Mouse (Mus musculus) left cerebral cortex, postnatal 4 days (tissue): Measurements from ENCODE around the gene Rcor3. TPM values are rescaled to one million over a fixed set of nuclear protein-coding genes. Genes with fewer than 3 reads are reported as not detected.

Experiments
- DNase-seq: peaks from one replicate; pipeline ENCODE4 v3.0.0-alpha.2; 2022
- intact Hi-C: fragments of 180-260 bp; cut with DNase I; formaldehyde crosslinking; loops from one replicate; pipeline ENCODE4 v1.15.1; 2025
- total RNA-seq, 2 experiments: library from RNA; stranded (reverse); gene quantifications; 2 replicates each; pipeline ENCODE4 v1.2.3; 2021

The Rcor3 gene
- total RNA-seq, result 10 to 100 TPM; 58.1 to 69.2 TPM

- peak; percentile 87 for DNase-seq
- intact Hi-C loops, result no loop called here
Observed at GRCm38 (mm10) chr1:192137926-192138910, at the start of gene Rcor3. TSS of gene Rcor3 (minus strand) at chr1:192138062.

GRCm38 (mm10) chr1:192181696-192182257 is 43.9 kb upstream of the Rcor3 start:
- intact Hi-C loops, result loop anchor here (10.0 kb wide), 1 partner anchor 943 kb away; no protein-coding TSS in a partner anchor
- DNase-seq, result no peak

GRCm38 (mm10) chr1:192179877-192180276 is 42.0 kb upstream of the Rcor3 start:
- intact Hi-C loops, result loop anchor here (10.0 kb wide), 1 partner anchor 945 kb away; no protein-coding TSS in a partner anchor
- DNase-seq, result no peak

GRCm38 (mm10) chr1:192171477-192171876 is 33.6 kb upstream of the Rcor3 start:
- DNase-seq, result no peak
- intact Hi-C loops, result no loop called here

- intact Hi-C loops, result no loop called here
- DNase-seq, result no peak
Observed at GRCm38 (mm10) chr1:192151179-192151578, 13.3 kb upstream of the Rcor3 start.

GRCm38 (mm10) chr1:192140313-192140712 is 2.5 kb upstream of the Rcor3 start:
- DNase-seq, result no peak
- intact Hi-C loops, result no loop called here

GRCm38 (mm10) chr1:192137291-192137925 is 454 bp downstream of the Rcor3 start:
- DNase-seq, result no peak

GRCm38 (mm10) chr1:192136561-192137290 is 1.1 kb downstream of the Rcor3 start:
- DNase-seq, result peak; percentile 90
- intact Hi-C loops, result no loop called here

More at GRCm38 (mm10) chr1:192137291-192137925, 454 bp downstream of the Rcor3 start:
- intact Hi-C loops, result no loop called here

- DNase-seq, result no peak
- intact Hi-C loops, result no loop called here
Observed at GRCm38 (mm10) chr1:192130202-192130601, 7.7 kb downstream of the Rcor3 start.

- no peak for DNase-seq
- intact Hi-C loops, result no loop called here
Observed at GRCm38 (mm10) chr1:192128343-192128742, 9.5 kb downstream of the Rcor3 start.

GRCm38 (mm10) chr1:192125761-192126160 is 12.1 kb downstream of the Rcor3 start:
- intact Hi-C loops, result no loop called here
- no peak for DNase-seq

- no peak for DNase-seq
- intact Hi-C loops, result no loop called here
Observed at GRCm38 (mm10) chr1:192116262-192116661, 21.6 kb downstream of the Rcor3 start.

- intact Hi-C loops, result no loop called here
- DNase-seq, result no peak
Observed at GRCm38 (mm10) chr1:192115378-192115777, 22.5 kb downstream of the Rcor3 start.

- peak; percentile 35 for DNase-seq
- intact Hi-C loops, result no loop called here
Observed at GRCm38 (mm10) chr1:192109169-192109568, 28.7 kb downstream of the Rcor3 start.

GRCm38 (mm10) chr1:192107352-192107751 is 30.5 kb downstream of the Rcor3 start:
- intact Hi-C loops, result no loop called here
- no peak for DNase-seq

- DNase-seq, result no peak
- intact Hi-C loops, result no loop called here
Observed at GRCm38 (mm10) chr1:192105902-192106389, 31.9 kb downstream of the Rcor3 start.

- intact Hi-C loops, result no loop called here
- DNase-seq, result no peak
Observed at GRCm38 (mm10) chr1:192104021-192104420, 33.8 kb downstream of the Rcor3 start.

GRCm38 (mm10) chr1:192103176-192103575 is 34.7 kb downstream of the Rcor3 start:
- intact Hi-C loops, result no loop called here
- no peak for DNase-seq

GRCm38 (mm10) chr1:192101359-192101758 is 36.5 kb downstream of the Rcor3 start:
- intact Hi-C loops, result no loop called here
- no peak for DNase-seq

- no peak for DNase-seq
- intact Hi-C loops, result no loop called here
Observed at GRCm38 (mm10) chr1:192100742-192101141, 37.1 kb downstream of the Rcor3 start.
